Mouse (Mus musculus): ENCODE data around the gene Pex19.

DNA sequence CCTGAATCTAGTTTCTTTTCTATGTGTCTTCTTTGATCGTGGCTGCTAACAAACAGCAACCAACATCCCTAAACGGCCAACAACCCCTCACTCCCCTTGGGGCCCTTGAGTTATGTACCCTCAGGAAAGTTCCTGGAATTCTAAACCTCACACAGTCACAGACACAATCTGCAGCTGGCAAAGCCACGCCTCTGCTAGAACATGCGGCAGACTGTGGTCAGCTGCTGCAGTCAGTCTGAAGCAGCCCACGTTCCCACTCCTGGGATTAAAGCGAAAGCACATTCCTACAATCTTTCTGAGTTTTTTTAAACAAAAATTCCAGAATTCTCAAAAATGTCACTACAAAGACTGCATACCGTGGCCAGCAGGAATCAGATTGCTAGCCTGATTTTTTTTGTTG is 7.0 kb downstream of the Pex19 start:
- TF ChIP-seq POLR2A (IDR thresholded peaks at IDR 0.05; ENCODE audit: borderline replicate concordance, extremely low read depth, insufficient read depth, insufficient read length, poor library complexity, severe bottlenecking) (no peak), CTCF (IDR thresholded peaks at IDR 0.05; ENCODE audit: borderline replicate concordance, extremely low read depth, insufficient read depth, insufficient read length) (no peak)
